Comparison of ENCODE assay signal across 8 mouse cellular contexts in the genomic region with DNA sequence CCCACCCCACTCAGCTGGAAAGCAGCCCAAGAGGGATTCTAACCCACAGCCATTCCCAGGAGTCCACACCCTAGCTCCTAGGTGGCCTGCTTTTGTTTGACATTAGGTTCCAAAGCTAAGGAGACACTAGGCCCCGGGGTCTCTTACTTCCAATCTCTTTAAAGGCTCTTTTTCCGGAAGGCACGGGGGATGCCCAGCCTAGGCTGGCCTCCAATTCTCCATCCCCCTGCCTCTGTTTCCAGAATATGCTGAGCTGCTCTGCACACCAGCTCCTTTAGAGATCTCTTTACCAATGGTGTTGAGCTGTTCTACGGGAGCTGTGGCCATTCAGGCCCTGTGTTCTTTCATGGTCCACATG. TPM values are rescaled to one million over a fixed set of nuclear protein-coding genes. Genes with fewer than 3 reads are reported as not detected.
DNase-seq lines count a peak whose midpoint lies in the region; ATAC-seq and TF ChIP-seq lines count a peak whose summit lies in the region.

No protein-coding gene starts in this region.

- H3K4me1 ChIP-seq in kidney, embryonic 15.5 days, result peaks cover 66% of the 10 kb centered on the region
- H3K4me1 ChIP-seq in embryonic facial prominence, embryonic 11.5 days (ENCODE audit: control insufficient read depth, insufficient read depth, low read length), result peaks cover 9% of the 10 kb centered on the region
- peaks cover 37% of the 10 kb centered on the region for H3K4me1 ChIP-seq in intestine, embryonic 14.5 days (replicated peaks; ENCODE audit: control insufficient read depth, insufficient read depth, low read length)

- peak overlapping the region; percentile 83 for H3K4me2 ChIP-seq in kidney, embryonic 15.5 days
- H3K4me2 ChIP-seq in embryonic facial prominence, embryonic 11.5 days (ENCODE audit: low read depth, low read length), result peak overlapping the region; percentile 86
- peak overlapping the region; percentile 88 for H3K4me2 ChIP-seq in intestine, embryonic 14.5 days (ENCODE audit: low read length)
- H3K4me2 ChIP-seq in myocyte (ENCODE audit: low read depth), result peak overlapping the region; percentile 95

- H3K9me3 ChIP-seq in kidney, embryonic 15.5 days (replicated peaks), result no peaks in the 10 kb centered on the region
- H3K9me3 ChIP-seq in embryonic facial prominence, embryonic 11.5 days (replicated peaks; ENCODE audit: control insufficient read depth, low read length), result no peaks in the 10 kb centered on the region
- H3K9me3 ChIP-seq in intestine, embryonic 14.5 days (ENCODE audit: control insufficient read depth, low read length), result no peaks in the 10 kb centered on the region

- WGBS in kidney, embryonic 15.5 days, result 64% methylated on average over 4 of the region's 4 CpGs
- WGBS in embryonic facial prominence, embryonic 11.5 days, result 61% methylated on average over 4 of the region's 4 CpGs
- 58% methylated on average over 4 of the region's 4 CpGs for WGBS in intestine, embryonic 14.5 days

- intact Hi-C loops in left cerebral cortex, postnatal 25 days (cut with DNase I), result no loop called here

- H3ac ChIP-seq in myocyte (ENCODE audit: control insufficient read depth, insufficient read length), result no peak overlapping the region

- H3K36me3 ChIP-seq in kidney, embryonic 15.5 days, result peaks cover 14% of the 10 kb centered on the region; the same call in 1 of the 2 replicates
- H3K36me3 ChIP-seq in embryonic facial prominence, embryonic 11.5 days (replicated peaks; ENCODE audit: control insufficient read depth, insufficient read depth, low read depth, low read length), result no peaks in the 10 kb centered on the region
- peaks cover 6% of the 10 kb centered on the region; the same call in 1 of the 2 replicates for H3K36me3 ChIP-seq in intestine, embryonic 14.5 days (ENCODE audit: control insufficient read depth, insufficient read depth, low read length)
- no peaks in the 10 kb centered on the region for H3K36me3 ChIP-seq in myocyte (ENCODE audit: control insufficient read depth, insufficient read depth)

- DNase-seq in kidney, postnatal 14 days, result no peak
- no peak for DNase-seq in embryonic facial prominence, embryonic 11.5 days (ENCODE audit: low spot score)
- DNase-seq in intestine, embryonic 14.5 days (ENCODE audit: low spot score), result no peak
- DNase-seq in frontal cortex, postnatal 14 days (ENCODE audit: low spot score in 2 of 2), result no peak
- DNase-seq in right cerebral cortex, postnatal 10 days (ENCODE audit: low spot score in 2 of 2), result no peak
- no peak for DNase-seq in left cerebral cortex, postnatal 25 days (ENCODE audit: low spot score in 2 of 2)

- peak overlapping the region; percentile 79 for H3K27ac ChIP-seq in kidney, embryonic 15.5 days
- H3K27ac ChIP-seq in embryonic facial prominence, embryonic 11.5 days (replicated peaks; ENCODE audit: low read depth, low read length), result no peak overlapping the region
- no peak overlapping the region for H3K27ac ChIP-seq in intestine, embryonic 14.5 days (ENCODE audit: low read depth)

- no peaks in the 10 kb centered on the region for H3K27me3 ChIP-seq in kidney, embryonic 15.5 days
- no peaks in the 10 kb centered on the region for H3K27me3 ChIP-seq in embryonic facial prominence, embryonic 11.5 days (ENCODE audit: control insufficient read depth, insufficient read depth, low read length)
- H3K27me3 ChIP-seq in intestine, embryonic 14.5 days (replicated peaks; ENCODE audit: control insufficient read depth, insufficient read depth, low read length), result no peaks in the 10 kb centered on the region
- H3K27me3 ChIP-seq in myocyte (ENCODE audit: control insufficient read depth, insufficient read depth, insufficient read length), result no peaks in the 10 kb centered on the region

- ATAC-seq in kidney, embryonic 15.5 days (replicated peaks; ENCODE audit: low FRiP score), result no peak
- ATAC-seq in embryonic facial prominence, embryonic 11.5 days (replicated peaks; ENCODE audit: insufficient number of reproducible peaks, low FRiP score, low TSS enrichment, low read depth), result no peak
- no peak for ATAC-seq in intestine, embryonic 14.5 days (replicated peaks; ENCODE audit: low FRiP score, low TSS enrichment, low read depth)

- H3K79me2 ChIP-seq in myocyte (ENCODE audit: control insufficient read depth, insufficient read depth), result peaks cover 33% of the 10 kb centered on the region

- H3K4me3 ChIP-seq in kidney, embryonic 15.5 days (replicated peaks), result peak overlapping the region; percentile 65
- peak overlapping the region; percentile 67 for H3K4me3 ChIP-seq in embryonic facial prominence, embryonic 11.5 days (ENCODE audit: low read depth, low read length)
- peak overlapping the region; percentile 75 for H3K4me3 ChIP-seq in intestine, embryonic 14.5 days (ENCODE audit: low read depth, low read length)
- peak overlapping the region; percentile 76 for H3K4me3 ChIP-seq in myocyte

- H3K9ac ChIP-seq in kidney, embryonic 15.5 days, result peak overlapping the region; percentile 64
- H3K9ac ChIP-seq in embryonic facial prominence, embryonic 11.5 days (replicated peaks; ENCODE audit: low read length), result peak overlapping the region; percentile 30; the same call in 1 of the 2 replicates
- H3K9ac ChIP-seq in intestine, embryonic 14.5 days (ENCODE audit: low read length), result peak overlapping the region; percentile 75; the same call in 1 of the 2 replicates

- TF ChIP-seq POLR2A in myocyte (IDR thresholded peaks at IDR 0.05; ENCODE audit: insufficient read length, low read depth), result no peak

TF ChIP-seq in myocyte, 11 proteins besides CTCF, POLR2A, EP300 and RAD21:
- TF ChIP-seq SRF (IDR thresholded peaks at IDR 0.05; ENCODE audit: control insufficient read depth, insufficient read length, low read depth) (no peak), MYOG (IDR thresholded peaks at IDR 0.05; ENCODE audit: control insufficient read depth in 1 of 3, insufficient read depth in 1 of 3, insufficient read length in 2 of 3, low read depth in 2 of 3) (no peak), CEBPB (IDR thresholded peaks at IDR 0.05; ENCODE audit: insufficient read depth, poor library complexity, severe bottlenecking) (no peak), TCF12 (IDR thresholded peaks at IDR 0.05; ENCODE audit: insufficient read depth, poor library complexity, severe bottlenecking) (no peak), REST (IDR thresholded peaks at IDR 0.05; ENCODE audit: insufficient read depth, insufficient read length) (no peak), POLR2AphosphoS2 (IDR thresholded peaks at IDR 0.05; ENCODE audit: insufficient read length, low read depth) (no peak), TCF3 (IDR thresholded peaks at IDR 0.05; ENCODE audit: insufficient read length, low read depth) (no peak), MAX (IDR thresholded peaks at IDR 0.05; ENCODE audit: low read depth) (no peak), MYOD1 (IDR thresholded peaks at IDR 0.05; ENCODE audit: control insufficient read depth in 1 of 3, insufficient read length in 2 of 3, low read depth in 2 of 3) (no peak), USF1 (IDR thresholded peaks at IDR 0.05; ENCODE audit: low read depth) (no peak), E2F4 (IDR thresholded peaks at IDR 0.05; ENCODE audit: insufficient read depth) (no peak)
TF ChIP-seq in myocyte: peak in this region for 0.

RNA-seq across cellular contexts. Expression of gene Cotl1, which starts 1.4 kb away (rescaled TPM):
- 99.2 and 138 TPM in 2 replicates for polyA plus RNA-seq in kidney, embryonic 15.5 days (2015; fragmentation: Nextera tagmentation; extraction: Ambion mirVana)
- polyA plus RNA-seq in embryonic facial prominence, embryonic 11.5 days (2014; fragmentation: Nextera tagmentation; extraction: Ambion mirVana), result 321 and 363 TPM in 2 replicates
- polyA plus RNA-seq in intestine, embryonic 14.5 days (2014; fragmentation: Nextera tagmentation; extraction: Ambion mirVana), result 410 and 468 TPM in 2 replicates
- 144 TPM for polyA plus RNA-seq in myocyte (2012; fragmentation: generic; extraction: Trizol)
- 10 to 100 TPM; 57.2 to 62.6 TPM for total RNA-seq in left cerebral cortex, postnatal 25 days (2021)

RNA-seq across cellular contexts. Expression of gene Klhl36, which starts 23.1 kb away (rescaled TPM):
- 16.7 and 18.4 TPM in 2 replicates for polyA plus RNA-seq in kidney, embryonic 15.5 days (2015; fragmentation: Nextera tagmentation; extraction: Ambion mirVana)
- polyA plus RNA-seq in embryonic facial prominence, embryonic 11.5 days (2014; fragmentation: Nextera tagmentation; extraction: Ambion mirVana), result 6.5 and 8.1 TPM in 2 replicates
- 12.9 and 14.0 TPM in 2 replicates for polyA plus RNA-seq in intestine, embryonic 14.5 days (2014; fragmentation: Nextera tagmentation; extraction: Ambion mirVana)
- polyA plus RNA-seq in myocyte (2012; fragmentation: generic; extraction: Trizol), result 4.0 TPM
- total RNA-seq in left cerebral cortex, postnatal 25 days (2021), result 1 to 10 TPM; 5.4 to 6.0 TPM
